Mouse (Mus musculus): ENCODE data around the gene Ropn1l. TPM values are rescaled to one million over a fixed set of nuclear protein-coding genes. Genes with fewer than 3 reads are reported as not detected.

Ropn1l gene
- total and polyA plus RNA-seq, 3 experiments, result 1.1 to 2.9 (median 2.0) TPM

DNA sequence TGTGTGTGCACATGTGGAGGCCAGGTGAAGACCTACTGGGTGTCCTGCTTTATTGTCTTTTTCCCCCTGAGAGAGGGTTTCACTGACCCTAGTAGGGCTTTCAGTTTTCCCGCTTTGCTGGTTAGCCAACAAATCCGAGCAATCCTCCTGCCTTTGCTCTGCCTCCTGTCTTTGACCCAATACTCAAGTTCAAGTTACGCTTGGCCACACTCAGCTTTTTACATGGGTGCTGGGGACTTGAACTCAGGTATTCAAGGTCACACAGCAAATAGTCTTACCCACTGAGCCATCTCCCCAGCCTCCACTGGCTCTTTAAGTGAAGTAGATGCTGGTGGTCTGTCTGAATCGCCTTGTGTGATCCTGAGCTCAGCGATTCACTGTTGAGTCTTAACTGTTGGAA is 46.7 kb downstream of the Ropn1l start:
- no peak overlapping the region for H3K4me2 ChIP-seq (ENCODE audit: insufficient read depth, low read depth, poor library complexity, severe bottlenecking)
- H3K4me3 ChIP-seq (replicated peaks in 1 of 3; ENCODE audit: low read depth in 2 of 3, low read length in 2 of 3, poor library complexity in 1 of 3), result no peak overlapping the region
- no peak for TF ChIP-seq CTCF (conservative IDR thresholded peaks at IDR 0.05 in 1 of 2, IDR thresholded peaks at IDR 0.05 in 1 of 2; ENCODE audit: low read depth in 2 of 2, low read length in 2 of 2)
- TF ChIP-seq MAZ (IDR thresholded peaks at IDR 0.05; ENCODE audit: low read depth, low read length), result no peak
- no peaks in the 10 kb centered on the region for H3K36me3 ChIP-seq (replicated peaks in 1 of 2; ENCODE audit: control insufficient read depth in 1 of 2, insufficient read depth in 1 of 2, low read length in 1 of 2)
- peaks cover 14 to 24% of the 10 kb centered on the region in 2 experiments for H3K4me1 ChIP-seq (ENCODE audit: control insufficient read depth in 1 of 2, insufficient read depth in 2 of 2)
- H3K9me3 ChIP-seq (replicated peaks; ENCODE audit: low read length), result no peaks in the 10 kb centered on the region
- no peak overlapping the region for H3K27ac ChIP-seq (ENCODE audit: insufficient read depth, low read depth)
- dilution Hi-C loops (cut with MboI; ENCODE audit: extremely low pct_ligation_motif_present, extremely low pct_unique_long_range_greater_than_20kb, low sequenced_read_pairs) (no loop called here), in situ Hi-C loops (cut with MboI; ENCODE audit: low pct_ligation_motif_present, low pct_unique_long_range_greater_than_20kb, low sequenced_read_pairs) (no loop called here)
- H3K27me3 ChIP-seq (replicated peaks), result no peaks in the 10 kb centered on the region
- DNase-seq (ENCODE audit: extremely low read depth), result no peak
- H3K9ac ChIP-seq (ENCODE audit: insufficient read depth, low read depth), result no peak overlapping the region
- no peaks in the 10 kb centered on the region for H3K79me2 ChIP-seq (replicated peaks; ENCODE audit: control insufficient read depth, extremely low read depth, insufficient read depth, poor library complexity, severe bottlenecking)

DNA sequence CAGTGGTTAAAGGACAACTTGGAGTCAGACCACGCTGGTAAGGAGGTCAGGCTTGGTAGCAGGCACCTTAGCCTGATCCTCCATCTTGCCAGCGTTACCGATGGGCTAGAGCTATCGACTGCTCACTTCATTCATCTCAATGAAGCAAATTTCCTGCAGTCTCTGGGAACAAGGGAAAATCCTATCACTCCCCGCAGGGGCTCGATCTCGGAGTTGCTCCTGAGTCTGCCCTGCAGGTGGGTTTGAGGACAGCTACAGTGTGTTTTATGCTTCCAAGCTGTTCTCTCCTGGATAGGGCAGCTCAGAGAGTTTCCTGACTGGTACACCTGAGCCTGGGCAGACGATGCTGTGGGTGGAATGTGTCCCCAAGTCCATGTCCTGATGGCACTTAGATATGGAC is 49.2 kb downstream of the Ropn1l start:
- no peak overlapping the region for H3K9ac ChIP-seq (ENCODE audit: insufficient read depth, low read depth)
- DNase-seq (ENCODE audit: extremely low read depth), result no peak
- H3K27me3 ChIP-seq (replicated peaks), result no peaks in the 10 kb centered on the region
- peaks cover under 1 to 18% of the 10 kb centered on the region in 2 experiments; a peak in 3 of 4 replicates for H3K4me1 ChIP-seq (ENCODE audit: control insufficient read depth in 1 of 2, insufficient read depth in 2 of 2)
- no peak overlapping the region for H3K27ac ChIP-seq (ENCODE audit: insufficient read depth, low read depth)
- in situ Hi-C loops (cut with MboI; ENCODE audit: low pct_ligation_motif_present, low pct_unique_long_range_greater_than_20kb, low sequenced_read_pairs) (no loop called here), dilution Hi-C loops (cut with MboI; ENCODE audit: extremely low pct_ligation_motif_present, extremely low pct_unique_long_range_greater_than_20kb, low sequenced_read_pairs) (no loop called here)
- H3K4me2 ChIP-seq (ENCODE audit: insufficient read depth, low read depth, poor library complexity, severe bottlenecking), result no peak overlapping the region
- H3K36me3 ChIP-seq (replicated peaks in 1 of 2; ENCODE audit: control insufficient read depth in 1 of 2, insufficient read depth in 1 of 2, low read length in 1 of 2), result no peaks in the 10 kb centered on the region
- no peak overlapping the region for H3K4me3 ChIP-seq (replicated peaks in 1 of 3; ENCODE audit: low read depth in 2 of 3, low read length in 2 of 3, poor library complexity in 1 of 3)
- no peaks in the 10 kb centered on the region for H3K79me2 ChIP-seq (replicated peaks; ENCODE audit: control insufficient read depth, extremely low read depth, insufficient read depth, poor library complexity, severe bottlenecking)
- TF ChIP-seq NRF1 (IDR thresholded peaks at IDR 0.05; ENCODE audit: low read depth, low read length), result no peak
- TF ChIP-seq E2F4 (IDR thresholded peaks at IDR 0.05; ENCODE audit: insufficient replicate concordance, low read depth, low read length), result no peak
- no peak for TF ChIP-seq CHD1 (IDR thresholded peaks at IDR 0.05; ENCODE audit: low read depth, low read length)
- no peak for TF ChIP-seq POLR2AphosphoS2 (IDR thresholded peaks at IDR 0.05; ENCODE audit: low read depth, low read length)
- no peak for TF ChIP-seq TBP (conservative IDR thresholded peaks at IDR 0.05; ENCODE audit: low read depth, low read length)
- no peak for TF ChIP-seq MEF2A (IDR thresholded peaks at IDR 0.05; ENCODE audit: borderline replicate concordance, low read depth, low read length)
- peaks cover 2% of the 10 kb centered on the region for H3K9me3 ChIP-seq (replicated peaks; ENCODE audit: low read length)

DNA sequence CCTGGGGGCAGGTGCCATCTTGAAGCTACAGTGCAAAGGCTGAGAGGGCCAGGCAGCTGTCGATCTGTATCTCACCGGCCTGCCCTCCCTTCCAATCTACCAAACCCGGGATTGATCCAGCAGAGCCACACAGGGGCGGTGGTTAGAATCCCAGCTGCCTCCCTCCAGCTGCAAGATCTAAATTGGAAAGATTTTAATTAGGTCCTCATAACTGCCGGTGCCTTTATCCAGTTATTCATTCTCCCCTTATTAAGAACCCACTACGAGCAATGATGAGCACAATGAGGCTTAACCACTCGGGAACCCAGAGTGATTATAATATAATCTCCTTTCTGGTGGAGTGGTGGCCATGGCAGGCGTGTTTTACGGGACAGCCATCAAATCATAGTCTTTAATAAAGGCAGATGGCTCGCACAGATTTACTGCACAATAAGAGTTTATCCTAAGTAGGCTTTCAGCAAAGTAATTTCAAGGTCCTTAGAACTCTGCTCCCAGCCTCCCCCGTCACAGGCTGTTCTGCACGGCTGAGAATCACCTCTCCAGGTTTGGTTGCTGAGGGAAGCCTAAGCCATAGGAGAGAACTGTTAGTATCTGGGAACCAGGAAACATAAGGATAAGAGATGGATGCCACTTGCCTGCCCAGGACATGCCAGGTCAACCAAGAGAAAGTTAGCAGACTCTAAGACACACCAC is 51.2 kb downstream of the Ropn1l start:
- H3K4me3 ChIP-seq (replicated peaks in 1 of 3; ENCODE audit: low read depth in 2 of 3, low read length in 2 of 3, poor library complexity in 1 of 3), result no peak overlapping the region
- no peak overlapping the region for H3K4me2 ChIP-seq (ENCODE audit: insufficient read depth, low read depth, poor library complexity, severe bottlenecking)
- peaks cover 0 to 12% of the 10 kb centered on the region in 2 experiments; a peak in 2 of 4 replicates for H3K4me1 ChIP-seq (ENCODE audit: control insufficient read depth in 1 of 2, insufficient read depth in 2 of 2)
- peaks cover 15% of the 10 kb centered on the region for H3K9me3 ChIP-seq (replicated peaks; ENCODE audit: low read length)
- dilution Hi-C loops (cut with MboI; ENCODE audit: extremely low pct_ligation_motif_present, extremely low pct_unique_long_range_greater_than_20kb, low sequenced_read_pairs), result no loop called here
- H3K79me2 ChIP-seq (replicated peaks; ENCODE audit: control insufficient read depth, extremely low read depth, insufficient read depth, poor library complexity, severe bottlenecking), result no peaks in the 10 kb centered on the region
- no peaks in the 10 kb centered on the region for H3K36me3 ChIP-seq (replicated peaks in 1 of 2; ENCODE audit: control insufficient read depth in 1 of 2, insufficient read depth in 1 of 2, low read length in 1 of 2)
- no peaks in the 10 kb centered on the region for H3K27me3 ChIP-seq (replicated peaks)
- DNase-seq (ENCODE audit: extremely low read depth), result no peak
- no peak overlapping the region for H3K27ac ChIP-seq (ENCODE audit: insufficient read depth, low read depth)
- no peak for TF ChIP-seq TBP (conservative IDR thresholded peaks at IDR 0.05; ENCODE audit: low read depth, low read length)
- TF ChIP-seq MXI1 (IDR thresholded peaks at IDR 0.05; ENCODE audit: low read depth, low read length), result no peak
- no peak for TF ChIP-seq KAT2A (IDR thresholded peaks at IDR 0.05; ENCODE audit: insufficient replicate concordance, low read length)
- no peak for TF ChIP-seq MAFK (IDR thresholded peaks at IDR 0.05; ENCODE audit: insufficient replicate concordance, low read length)
- no peak for TF ChIP-seq ZNF384 (IDR thresholded peaks at IDR 0.05; ENCODE audit: low read depth, low read length)
- no peak for TF ChIP-seq TCF12 (IDR thresholded peaks at IDR 0.05; ENCODE audit: low read depth, low read length)
- TF ChIP-seq MYC (IDR thresholded peaks at IDR 0.05; ENCODE audit: low read depth, low read length), result no peak
- TF ChIP-seq JUND (conservative IDR thresholded peaks at IDR 0.05; ENCODE audit: low read depth, low read length), result no peak
- no peak for TF ChIP-seq CTCF (conservative IDR thresholded peaks at IDR 0.05 in 1 of 2, IDR thresholded peaks at IDR 0.05 in 1 of 2; ENCODE audit: low read depth in 2 of 2, low read length in 2 of 2)
- TF ChIP-seq ZMIZ1 (IDR thresholded peaks at IDR 0.05; ENCODE audit: low read depth, low read length), result no peak
- H3K9ac ChIP-seq (ENCODE audit: insufficient read depth, low read depth), result no peak overlapping the region
- in situ Hi-C loops (cut with MboI; ENCODE audit: low pct_ligation_motif_present, low pct_unique_long_range_greater_than_20kb, low sequenced_read_pairs), result no loop called here
